Mouse (Mus musculus) gastrocnemius, adult 2 months (tissue): Measurements from ENCODE around the gene Rep15. TPM values are rescaled to one million over a fixed set of nuclear protein-coding genes. Genes with fewer than 3 reads are reported as not detected.

Experiments
- DNase-seq: peaks from one replicate; pipeline ENCODE4 v3.0.0; 2022
- H3K27ac ChIP-seq: fragments of 200-600 bp; 2 replicates; pipeline ENCODE4 v1.8.1; 2022; ENCODE audit warnings: mild to moderate bottlenecking
- H3K4me3 ChIP-seq: fragments of 200-600 bp; 2 replicates; pipeline ENCODE4 v1.8.1; 2022; ENCODE audit warnings: mild to moderate bottlenecking, moderate library complexity
- CTCF ChIP-seq: fragments of 200-600 bp; IDR thresholded peaks from 2 replicates; pipeline ENCODE4 v1.8.1; 2022; ENCODE audit warnings: antibody characterized with exemption, mild to moderate bottlenecking, moderate library complexity
- intact Hi-C: fragments of 180-260 bp; cut with DNase I; formaldehyde crosslinking; loops from one replicate; pipeline ENCODE4 v1.15.1; 2025
- total RNA-seq, 2 experiments: library from RNA; stranded (reverse); gene quantifications; 2 replicates each; pipeline ENCODE4 v1.2.3; 2021

The Rep15 gene
- total RNA-seq, 2 experiments from 2014 or later = 0.59 to 0.66 TPM

GRCm38 (mm10) chr6:147043633-147044032 lies 11.2 kb downstream of the Rep15 start:
- Histone ChIP-seq H3K4me3 (peak overlapping the region; percentile 80), H3K27ac (peak overlapping the region; percentile 97; the same call in 1 of the 2 replicates)
- no peak for TF ChIP-seq CTCF
- intact Hi-C loops = no loop called here
- no peak for DNase-seq

GRCm38 (mm10) chr6:147049239-147049805 lies 16.9 kb downstream of the Rep15 start:
- DNase-seq = no peak
- intact Hi-C loops = no loop called here
- H3K4me3 ChIP-seq = no peak overlapping the region
- H3K27ac ChIP-seq = no peak overlapping the region
- no peak for TF ChIP-seq CTCF

- DNase-seq = no peak
- no peak for TF ChIP-seq CTCF
- intact Hi-C loops = no loop called here
- Histone ChIP-seq H3K27ac (no peak overlapping the region), H3K4me3 (no peak overlapping the region)
Observed at GRCm38 (mm10) chr6:147051666-147052065, 19.3 kb downstream of the Rep15 start.

GRCm38 (mm10) chr6:147052440-147052839 lies 20.1 kb downstream of the Rep15 start:
- intact Hi-C loops = no loop called here
- Histone ChIP-seq H3K27ac (no peak overlapping the region), H3K4me3 (no peak overlapping the region)
- DNase-seq = no peak
- TF ChIP-seq CTCF = no peak

GRCm38 (mm10) chr6:147053785-147054646 lies 21.6 kb downstream of the Rep15 start:
- no peak overlapping the region for H3K27ac ChIP-seq
- intact Hi-C loops = no loop called here
- no peak for DNase-seq
- H3K4me3 ChIP-seq = no peak overlapping the region
- no peak for TF ChIP-seq CTCF

GRCm38 (mm10) chr6:147055374-147055977 lies 23.1 kb downstream of the Rep15 start:
- no peak for TF ChIP-seq CTCF
- DNase-seq = no peak
- Histone ChIP-seq H3K27ac (peak overlapping the region; percentile 24; the same call in 1 of the 2 replicates), H3K4me3 (no peak overlapping the region)
- intact Hi-C loops = no loop called here

GRCm38 (mm10) chr6:147059326-147059725 lies 26.9 kb downstream of the Rep15 start:
- DNase-seq = no peak
- intact Hi-C loops = no loop called here
- Histone ChIP-seq H3K27ac (no peak overlapping the region), H3K4me3 (no peak overlapping the region)
- no peak for TF ChIP-seq CTCF

- intact Hi-C loops = no loop called here
- Histone ChIP-seq H3K27ac (no peak overlapping the region), H3K4me3 (no peak overlapping the region)
- DNase-seq = no peak
- no peak for TF ChIP-seq CTCF
Observed at GRCm38 (mm10) chr6:147061630-147062029, 29.2 kb downstream of the Rep15 start.

GRCm38 (mm10) chr6:147062034-147062433 lies 29.6 kb downstream of the Rep15 start:
- Histone ChIP-seq H3K4me3 (no peak overlapping the region), H3K27ac (peak overlapping the region; percentile 73)
- TF ChIP-seq CTCF = no peak
- intact Hi-C loops = no loop called here
- DNase-seq = no peak

- H3K27ac ChIP-seq = peak overlapping the region; percentile 73
- H3K4me3 ChIP-seq = no peak overlapping the region
- no peak for TF ChIP-seq CTCF
- peak; percentile 61 for DNase-seq
- intact Hi-C loops = no loop called here
Observed at GRCm38 (mm10) chr6:147062694-147063093, 30.3 kb downstream of the Rep15 start.

GRCm38 (mm10) chr6:147064226-147064943 lies 32.0 kb downstream of the Rep15 start:
- no peak for TF ChIP-seq CTCF
- Histone ChIP-seq H3K27ac (peak overlapping the region; percentile 73), H3K4me3 (no peak overlapping the region)
- no peak for DNase-seq
- intact Hi-C loops = no loop called here

GRCm38 (mm10) chr6:147064944-147065261 lies 32.5 kb downstream of the Rep15 start:
- peak; percentile 94 for DNase-seq
- intact Hi-C loops = no loop called here
- no peak for TF ChIP-seq CTCF
- Histone ChIP-seq H3K27ac (peak overlapping the region; percentile 73), H3K4me3 (no peak overlapping the region)

GRCm38 (mm10) chr6:147075808-147076387 lies 43.5 kb downstream of the Rep15 start:
- TF ChIP-seq CTCF = no peak
- H3K4me3 ChIP-seq = no peak overlapping the region
- no peak for DNase-seq
- intact Hi-C loops = no loop called here
- no peak overlapping the region for H3K27ac ChIP-seq
